Mouse (Mus musculus) hindbrain, embryonic 11.5 days (tissue): ENCODE results near the gene Hmx1. TPM values are rescaled to one million over a fixed set of nuclear protein-coding genes. Genes with fewer than 3 reads are reported as not detected.

Experiments
- ATAC-seq: fragments of 200-750 bp; cut with Nextera tagmentation; 2 replicates; pipeline ENCODE4 v1.8.0; 2017; ENCODE audit warnings: mild to moderate bottlenecking, moderate TSS enrichment, moderate library complexity; ENCODE audit not compliant: low FRiP score
- DNase-seq: peaks from one replicate; pipeline ENCODE4 v3.0.0-alpha.2; 2015; ENCODE audit warnings: low spot score
- H3K27ac ChIP-seq: fragments of 300-500 bp; sonication (generic); 2 replicates; pipeline ENCODE4 v1.5.1; 2014; ENCODE audit warnings: mild to moderate bottlenecking, low read depth, low read length
- H3K27me3 ChIP-seq: fragments of 300-500 bp; sonication (generic); 2 replicates; pipeline ENCODE4 v1.6.1; 2014; ENCODE audit warnings: mild to moderate bottlenecking, low read length, moderate library complexity, mixed read lengths; ENCODE audit not compliant: control insufficient read depth, insufficient read depth
- H3K36me3 ChIP-seq: fragments of 300-500 bp; sonication (generic); 2 replicates; pipeline ENCODE4 v1.6.1; 2014; ENCODE audit warnings: mild to moderate bottlenecking, low read length, moderate library complexity, mixed read lengths; ENCODE audit not compliant: control insufficient read depth, insufficient read depth
- H3K4me1 ChIP-seq: fragments of 300-500 bp; sonication (generic); replicated peaks from 2 replicates; pipeline ENCODE4 v1.6.1; 2014; ENCODE audit warnings: low read length, mixed read lengths; ENCODE audit not compliant: control insufficient read depth, insufficient read depth
- H3K4me2 ChIP-seq: fragments of 300-500 bp; sonication (generic); replicated peaks from 2 replicates; pipeline ENCODE4 v1.6.1; 2014; ENCODE audit warnings: mild to moderate bottlenecking, low read depth, low read length
- H3K4me3 ChIP-seq: fragments of 300-500 bp; sonication (generic); 2 replicates; pipeline ENCODE4 v1.5.1; 2014; ENCODE audit warnings: low read depth, low read length
- H3K9ac ChIP-seq: fragments of 300-500 bp; sonication (generic); 2 replicates; pipeline ENCODE4 v1.6.1; 2014; ENCODE audit warnings: low read depth, low read length
- H3K9me3 ChIP-seq: fragments of 300-500 bp; sonication (generic); 2 replicates; pipeline ENCODE4 v1.6.1; 2016; ENCODE audit warnings: low read length; ENCODE audit not compliant: control insufficient read depth
- WGBS: fragments of 180-500 bp; shearing (Covaris S2); extraction: QIAGEN DNeasy Blood & Tissue Kit; methylation state at CpG from one replicate; pipeline ENCODE4 v1.1.7; 2014; 5-methylcytosine and 5-hydroxymethylcytosine counted together
- polyA plus RNA-seq: library from polyadenylated mRNA; unstranded; fragments of >200 nt; fragmentation: Nextera tagmentation; extraction: Ambion mirVana; gene quantifications from 2 replicates; pipeline ENCODE4 v1.2.1, GENCODE M21; 2014

Gene Hmx1
- polyA plus RNA-seq, 1 experiment from 2014 or later = 6.9 TPM

- Histone ChIP-seq H3K9me3 (no peaks in the 10 kb centered on the region), H3K36me3 (no peaks in the 10 kb centered on the region), H3K4me1 (no peaks in the 10 kb centered on the region), H3K27me3 (peaks cover 79% of the 10 kb centered on the region), H3K4me2 (no peak overlapping the region), H3K9ac (no peak overlapping the region), H3K4me3 (no peak overlapping the region), H3K27ac (no peak overlapping the region)
- DNase-seq (peak; percentile 84), ATAC-seq (no peak)
- WGBS = 1% methylated on average over 4 of the region's 4 CpGs
Observed at GRCm38 (mm10) chr5:35379815-35380214, 9.1 kb upstream of the Hmx1 start.

- ATAC-seq (no peak), DNase-seq (no peak)
- peak overlapping the region; percentile 49 for H3K4me3 ChIP-seq
- H3K27ac ChIP-seq = no peak overlapping the region
- no peak overlapping the region for H3K9ac ChIP-seq
- peaks cover 6% of the 10 kb centered on the region; the same call in 1 of the 2 replicates for H3K4me1 ChIP-seq
- 2% methylated on average over 38 of the region's 38 CpGs for WGBS
- no peaks in the 10 kb centered on the region for H3K9me3 ChIP-seq
- no peaks in the 10 kb centered on the region for H3K36me3 ChIP-seq
- H3K4me2 ChIP-seq = peak overlapping the region; percentile 78
- H3K27me3 ChIP-seq = peaks cover 100% of the 10 kb centered on the region
Observed at GRCm38 (mm10) chr5:35387834-35388490, 946 bp upstream of the Hmx1 start.

- DNase-seq = no peak
- peaks cover 100% of the 10 kb centered on the region for H3K27me3 ChIP-seq
- H3K9ac ChIP-seq = no peak overlapping the region
- no peak for ATAC-seq
- peak overlapping the region; percentile 49 for H3K4me3 ChIP-seq
- no peaks in the 10 kb centered on the region for H3K36me3 ChIP-seq
- no peak overlapping the region for H3K27ac ChIP-seq
- peak overlapping the region; percentile 78 for H3K4me2 ChIP-seq
- no peaks in the 10 kb centered on the region for H3K9me3 ChIP-seq
- peaks cover 6% of the 10 kb centered on the region; the same call in 1 of the 2 replicates for H3K4me1 ChIP-seq
- WGBS = 2% methylated on average over 11 of the region's 11 CpGs
Observed at GRCm38 (mm10) chr5:35389441-35389840, 533 bp downstream of the Hmx1 start.

GRCm38 (mm10) chr5:35389915-35390314, 1.0 kb downstream of the Hmx1 start:
- 12% methylated on average over 3 of the region's 3 CpGs for WGBS
- Histone ChIP-seq H3K4me3 (no peak overlapping the region), H3K4me1 (peaks cover 6% of the 10 kb centered on the region; the same call in 1 of the 2 replicates), H3K36me3 (no peaks in the 10 kb centered on the region), H3K27me3 (peaks cover 100% of the 10 kb centered on the region), H3K9me3 (no peaks in the 10 kb centered on the region), H3K4me2 (no peak overlapping the region), H3K27ac (no peak overlapping the region), H3K9ac (no peak overlapping the region)
- ATAC-seq (no peak), DNase-seq (no peak)

- H3K36me3 ChIP-seq = no peaks in the 10 kb centered on the region
- peaks cover 6% of the 10 kb centered on the region; the same call in 1 of the 2 replicates for H3K4me1 ChIP-seq
- H3K27me3 ChIP-seq = peaks cover 100% of the 10 kb centered on the region
- WGBS = 5% methylated on average over 22 of the region's 22 CpGs
- ATAC-seq = no peak
- H3K9me3 ChIP-seq = no peaks in the 10 kb centered on the region
- DNase-seq = peak; percentile 47
- H3K4me3 ChIP-seq = peak overlapping the region; percentile 18
- H3K27ac ChIP-seq = no peak overlapping the region
- H3K4me2 ChIP-seq = no peak overlapping the region; the same call in 1 of the 2 replicates
- H3K9ac ChIP-seq = no peak overlapping the region
Observed at GRCm38 (mm10) chr5:35390848-35391655, 2.1 kb downstream of the Hmx1 start.

GRCm38 (mm10) chr5:35391656-35392333, 2.9 kb downstream of the Hmx1 start:
- Histone ChIP-seq H3K4me2 (peak overlapping the region; percentile 40), H3K4me1 (peaks cover 6% of the 10 kb centered on the region; the same call in 1 of the 2 replicates), H3K4me3 (peak overlapping the region; percentile 18), H3K27me3 (peaks cover 97% of the 10 kb centered on the region), H3K9me3 (no peaks in the 10 kb centered on the region), H3K36me3 (no peaks in the 10 kb centered on the region), H3K27ac (no peak overlapping the region), H3K9ac (no peak overlapping the region)
- DNase-seq (peak; percentile 64), ATAC-seq (no peak)
- under 1% methylated on average over 74 of the region's 88 CpGs for WGBS

- no peak for ATAC-seq
- H3K36me3 ChIP-seq = no peaks in the 10 kb centered on the region
- under 1% methylated on average over 33 of the region's 37 CpGs for WGBS
- peaks cover 97% of the 10 kb centered on the region for H3K27me3 ChIP-seq
- no peak overlapping the region for H3K27ac ChIP-seq
- no peak overlapping the region for H3K9ac ChIP-seq
- H3K4me1 ChIP-seq = peaks cover 8% of the 10 kb centered on the region; the same call in 1 of the 2 replicates
- no peaks in the 10 kb centered on the region for H3K9me3 ChIP-seq
- H3K4me2 ChIP-seq = peak overlapping the region; percentile 40
- DNase-seq = no peak
- peak overlapping the region; percentile 18; the same call in 1 of the 2 replicates for H3K4me3 ChIP-seq
Observed at GRCm38 (mm10) chr5:35392334-35392695, 3.4 kb downstream of the Hmx1 start.

GRCm38 (mm10) chr5:35395566-35396440, 6.9 kb downstream of the Hmx1 start:
- WGBS = 5% methylated on average over 9 of the region's 9 CpGs
- no peak for ATAC-seq
- no peak overlapping the region for H3K27ac ChIP-seq
- H3K9ac ChIP-seq = no peak overlapping the region
- no peak overlapping the region for H3K4me2 ChIP-seq
- no peaks in the 10 kb centered on the region for H3K9me3 ChIP-seq
- H3K4me1 ChIP-seq = peaks cover 10% of the 10 kb centered on the region
- DNase-seq = no peak
- H3K4me3 ChIP-seq = no peak overlapping the region
- no peaks in the 10 kb centered on the region for H3K36me3 ChIP-seq
- H3K27me3 ChIP-seq = peaks cover 96% of the 10 kb centered on the region
